Mouse (Mus musculus): Measurements from ENCODE around the gene Zcchc8.

- TF ChIP-seq GATA1 (IDR thresholded peaks at IDR 0.05; ENCODE audit: low read length) (no peak), TAL1 (IDR thresholded peaks at IDR 0.05; ENCODE audit: low read length) (no peak)
Observed at GRCm38 (mm10) chr5:123661602-123662001, 59.3 kb downstream of the Zcchc8 start.

Data from erythroblast, embryonic 14.5 days (primary cell).